Mouse (Mus musculus): Measurements from ENCODE around the gene Gpank1.

GRCm38 (mm10) chr17:35108097-35108496, 13.2 kb upstream of the Gpank1 start, which contains the start of gene Ly6g5c:
- TF ChIP-seq CTCF (IDR thresholded peaks at IDR 0.05; ENCODE audit: extremely low read depth, insufficient read length, insufficient replicate concordance, low read depth, low read length) = no peak
- TF ChIP-seq POLR2A (IDR thresholded peaks at IDR 0.05; ENCODE audit: low read depth, low read length) = no peak
